Comparison of ENCODE assay signal across 11 mouse cellular contexts in the genomic region with DNA sequence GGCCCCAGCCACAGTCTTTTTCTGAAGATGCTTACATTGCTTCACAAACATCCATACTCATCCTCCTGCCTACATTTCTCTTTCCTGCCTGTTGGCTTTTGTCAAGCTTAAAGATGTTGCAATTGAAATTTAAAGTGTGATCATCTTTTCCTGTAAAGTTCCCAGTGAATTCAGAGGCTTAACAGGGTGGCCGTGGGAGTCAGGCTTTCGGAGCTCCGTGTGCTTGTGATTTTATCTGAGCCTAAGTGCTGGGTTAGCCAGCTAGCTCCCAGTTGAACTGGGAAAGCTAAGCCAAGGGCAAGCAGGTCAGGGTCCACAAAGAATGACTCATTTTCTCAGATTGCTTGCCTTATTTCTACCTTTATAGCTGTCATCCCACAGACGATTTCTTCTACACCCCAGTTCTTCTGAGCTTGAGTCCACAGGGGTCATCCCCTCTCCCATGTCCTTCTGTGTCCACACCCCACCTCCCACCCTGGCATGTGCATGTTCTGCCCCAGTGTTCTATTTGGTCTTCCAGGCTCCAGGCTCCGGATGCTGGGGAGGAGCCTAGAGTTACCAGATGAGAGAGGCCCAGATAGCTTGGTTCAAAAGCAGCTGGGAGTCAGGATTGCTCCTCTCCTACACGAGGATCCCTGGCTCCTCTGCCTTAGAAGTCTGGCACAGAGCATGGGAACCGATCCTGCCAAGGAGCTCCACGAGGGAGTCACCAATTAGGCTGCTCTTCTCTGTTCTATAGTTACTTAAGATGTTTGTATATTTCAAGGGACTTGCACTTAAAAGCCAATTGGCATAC. TPM values are rescaled to one million over a fixed set of nuclear protein-coding genes. Genes with fewer than 3 reads are reported as not detected.
DNase-seq lines count a peak whose midpoint lies in the region; ATAC-seq and TF ChIP-seq lines count a peak whose summit lies in the region.
"Had no signal": no experiment of that assay in that cellular context is flagged by ENCODE, and none has a peak within 500 bp of the region (broad histone marks: within the 10 kb centered on the region; RNA-seq: fewer than 3 reads in every experiment).

No protein-coding gene starts in this region.

- ATAC-seq in liver, embryonic 11.5 days (replicated peaks; ENCODE audit: low FRiP score), result no peak
- ATAC-seq in intestine, embryonic 16.5 days, result peak; percentile 72
- ATAC-seq in hindbrain, embryonic 14.5 days (ENCODE audit: low FRiP score), result no peak

- no peaks in the 10 kb centered on the region for H3K79me2 ChIP-seq in liver, adult 2 months (ENCODE audit: control insufficient read depth, insufficient read depth, low read length)

- no peak overlapping the region for H3K4me2 ChIP-seq in liver, embryonic 11.5 days
- no peak overlapping the region for H3K4me2 ChIP-seq in intestine, embryonic 16.5 days (ENCODE audit: low read depth, low read length)
- H3K4me2 ChIP-seq in hindbrain, embryonic 14.5 days (replicated peaks), result no peak overlapping the region

- peak overlapping the region; percentile 51 for H3K27ac ChIP-seq in liver, adult 2 months (replicated peaks; ENCODE audit: insufficient read depth, low read depth, low read length)
- H3K27ac ChIP-seq in liver, embryonic 11.5 days (ENCODE audit: low read depth, low read length), result no peak overlapping the region
- H3K27ac ChIP-seq in embryonic fibroblast, embryonic 13.5 days (ENCODE audit: insufficient read depth, low read length), result peak overlapping the region; percentile 32
- peak overlapping the region; percentile 43; the same call in 1 of the 2 replicates for H3K27ac ChIP-seq in intestine, embryonic 16.5 days (ENCODE audit: low read length)
- no peak overlapping the region for H3K27ac ChIP-seq in hindbrain, embryonic 14.5 days
- H3K27ac ChIP-seq: midbrain, embryonic 10.5 days had no signal

- DNase-seq in cerebellum, postnatal 10 days, result peak; percentile 12 to 14
- no peak for DNase-seq in cerebellum, adult 9-10 months
- peak; percentile 43 for DNase-seq in liver, adult 2 months (ENCODE audit: extremely low read depth, low read depth, low spot score)
- no peak for DNase-seq in liver, embryonic 11.5 days (ENCODE audit: low spot score)
- DNase-seq in embryo, embryonic 10 days (ENCODE audit: low spot score), result no peak
- DNase-seq in hindbrain, embryonic 14.5 days (ENCODE audit: low spot score), result no peak
- DNase-seq: cerebellum, adult 2 months; kidney, postnatal 25 days had no signal

- H3K36me3 ChIP-seq in liver, adult 2 months (ENCODE audit: control insufficient read depth, insufficient read depth, low read length), result no peaks in the 10 kb centered on the region
- no peaks in the 10 kb centered on the region for H3K36me3 ChIP-seq in liver, embryonic 11.5 days (ENCODE audit: control insufficient read depth, insufficient read depth, low read length)
- no peaks in the 10 kb centered on the region for H3K36me3 ChIP-seq in intestine, embryonic 16.5 days (ENCODE audit: control insufficient read depth, insufficient read depth, low read length)
- H3K36me3 ChIP-seq in hindbrain, embryonic 14.5 days (replicated peaks; ENCODE audit: control insufficient read depth, insufficient read depth), result no peaks in the 10 kb centered on the region
- H3K36me3 ChIP-seq: midbrain, embryonic 10.5 days had no signal

- no peak for TF ChIP-seq CTCF in liver, adult 2 months (IDR thresholded peaks at IDR 0.05; ENCODE audit: low read depth, low read length)
- TF ChIP-seq CTCF in embryonic fibroblast, embryonic 13.5 days (IDR thresholded peaks at IDR 0.05; ENCODE audit: borderline replicate concordance, insufficient read depth, low read length), result no peak

- 63% methylated on average over 8 of the region's 8 CpGs for WGBS in liver, adult 2 months
- WGBS in liver, embryonic 11.5 days, result 62% methylated on average over 8 of the region's 8 CpGs
- 50% methylated on average over 8 of the region's 8 CpGs for whole genome bisulfite sequencing in intestine, embryonic 16.5 days
- 72% methylated on average over 8 of the region's 8 CpGs for WGBS in hindbrain, embryonic 14.5 days

- H3K9me3 ChIP-seq in liver, embryonic 11.5 days (ENCODE audit: control insufficient read depth, low read length), result no peaks in the 10 kb centered on the region
- H3K9me3 ChIP-seq in intestine, embryonic 16.5 days (ENCODE audit: control insufficient read depth, low read length), result no peaks in the 10 kb centered on the region
- H3K9me3 ChIP-seq in hindbrain, embryonic 14.5 days (ENCODE audit: control insufficient read depth, low read length), result no peaks in the 10 kb centered on the region
- H3K9me3 ChIP-seq: midbrain, embryonic 10.5 days had no signal

- no peaks in the 10 kb centered on the region for H3K27me3 ChIP-seq in liver, adult 2 months (ENCODE audit: control insufficient read depth, insufficient read depth, low read length)
- H3K27me3 ChIP-seq in liver, embryonic 11.5 days (replicated peaks; ENCODE audit: control insufficient read depth, insufficient read depth, low read length), result no peaks in the 10 kb centered on the region
- no peaks in the 10 kb centered on the region for H3K27me3 ChIP-seq in intestine, embryonic 16.5 days (replicated peaks; ENCODE audit: control insufficient read depth, insufficient read depth, low read length)
- no peaks in the 10 kb centered on the region for H3K27me3 ChIP-seq in hindbrain, embryonic 14.5 days (ENCODE audit: control insufficient read depth, insufficient read depth, low read length)

- no peak overlapping the region for H3K9ac ChIP-seq in liver, adult 2 months (ENCODE audit: low read depth, low read length)
- no peak overlapping the region for H3K9ac ChIP-seq in liver, embryonic 11.5 days (ENCODE audit: low read depth, low read length)
- H3K9ac ChIP-seq in intestine, embryonic 16.5 days (ENCODE audit: low read depth, low read length), result no peak overlapping the region
- H3K9ac ChIP-seq in hindbrain, embryonic 14.5 days, result no peak overlapping the region

- TF ChIP-seq POLR2A in liver, adult 2 months (IDR thresholded peaks at IDR 0.05; ENCODE audit: extremely low read depth, insufficient read depth, low read length), result no peak
- no peak for TF ChIP-seq POLR2A in embryonic fibroblast, embryonic 13.5 days (IDR thresholded peaks at IDR 0.05; ENCODE audit: low read depth, low read length)

- no peak overlapping the region for H3K4me3 ChIP-seq in liver, adult 2 months (ENCODE audit: insufficient read depth, low read depth, low read length)
- H3K4me3 ChIP-seq in liver, embryonic 11.5 days (ENCODE audit: low read depth, low read length), result no peak overlapping the region
- H3K4me3 ChIP-seq in embryonic fibroblast, embryonic 13.5 days (ENCODE audit: insufficient read depth, low read length), result no peak overlapping the region
- H3K4me3 ChIP-seq in intestine, embryonic 16.5 days (ENCODE audit: low read length), result no peak overlapping the region
- no peak overlapping the region for H3K4me3 ChIP-seq in hindbrain, embryonic 14.5 days (replicated peaks; ENCODE audit: low read length)
- H3K4me3 ChIP-seq: midbrain, embryonic 10.5 days had no signal

- H3K4me1 ChIP-seq in liver, adult 2 months (ENCODE audit: control insufficient read depth, insufficient read depth, low read length), result no peaks in the 10 kb centered on the region
- H3K4me1 ChIP-seq in liver, embryonic 11.5 days (replicated peaks; ENCODE audit: control insufficient read depth, insufficient read depth, low read length), result peaks cover 11% of the 10 kb centered on the region
- peaks cover 13% of the 10 kb centered on the region for H3K4me1 ChIP-seq in embryonic fibroblast, embryonic 13.5 days (ENCODE audit: control insufficient read depth, insufficient read depth, low read length)
- H3K4me1 ChIP-seq in intestine, embryonic 16.5 days (ENCODE audit: control insufficient read depth, insufficient read depth, low read length), result peaks cover 4% of the 10 kb centered on the region; the same call in 1 of the 2 replicates
- no peaks in the 10 kb centered on the region for H3K4me1 ChIP-seq in hindbrain, embryonic 14.5 days (replicated peaks; ENCODE audit: control insufficient read depth, insufficient read depth, low read length)
- H3K4me1 ChIP-seq: midbrain, embryonic 10.5 days had no signal

RNA-seq across cellular contexts. Expression of gene Tns3, which starts 42.1 kb away (rescaled TPM):
- 15.3 and 19.7 TPM in 2 replicates for total RNA-seq in liver, adult 2 months (2014; rRNA removed)
- 12.8 and 14.6 TPM in 2 replicates for polyA plus RNA-seq in liver, adult 2 months (2012; rRNA removed)
- 9.8 and 10.2 TPM in 2 replicates for polyA plus RNA-seq in liver, embryonic 11.5 days (2014; fragmentation: Nextera tagmentation; extraction: Ambion mirVana)
- polyA plus RNA-seq in embryonic fibroblast, embryonic 13.5 days (2011; ENCODE audit: insufficient read length, low read depth, missing spikeins), result 96.5 and 113 TPM in 2 replicates
- polyA plus RNA-seq in intestine, embryonic 16.5 days (2015; fragmentation: Nextera tagmentation; extraction: Ambion mirVana), result 18.7 and 21.0 TPM in 2 replicates
- 6.0 and 6.8 TPM in 2 replicates for polyA plus RNA-seq in hindbrain, embryonic 14.5 days (2014; fragmentation: Nextera tagmentation; extraction: Ambion mirVana)

Comparison
In these comparisons a context has a peak if more than half of its experiments do, and no peak if none do; other contexts are left out.
1. DNase-seq: peak in cerebellum, postnatal 10 days (2 of 2) and liver, adult 2 months (single experiment); none in cerebellum, adult 9-10 months (single experiment), liver, embryonic 11.5 days (single experiment), embryo, embryonic 10 days (single experiment) and hindbrain, embryonic 14.5 days (single experiment).
2. H3K27ac ChIP-seq: peak in liver, adult 2 months (single experiment), embryonic fibroblast, embryonic 13.5 days (single experiment) and intestine, embryonic 16.5 days (single experiment); none in liver, embryonic 11.5 days (single experiment) and hindbrain, embryonic 14.5 days (single experiment).